Mouse (Mus musculus): ENCODE measurements around the gene Acap2. TPM values are rescaled to one million over a fixed set of nuclear protein-coding genes. Genes with fewer than 3 reads are reported as not detected.

Acap2 gene
- 4.7 and 5.5 TPM in 2 replicates for polyA plus RNA-seq (2012; rRNA removed)

DNA sequence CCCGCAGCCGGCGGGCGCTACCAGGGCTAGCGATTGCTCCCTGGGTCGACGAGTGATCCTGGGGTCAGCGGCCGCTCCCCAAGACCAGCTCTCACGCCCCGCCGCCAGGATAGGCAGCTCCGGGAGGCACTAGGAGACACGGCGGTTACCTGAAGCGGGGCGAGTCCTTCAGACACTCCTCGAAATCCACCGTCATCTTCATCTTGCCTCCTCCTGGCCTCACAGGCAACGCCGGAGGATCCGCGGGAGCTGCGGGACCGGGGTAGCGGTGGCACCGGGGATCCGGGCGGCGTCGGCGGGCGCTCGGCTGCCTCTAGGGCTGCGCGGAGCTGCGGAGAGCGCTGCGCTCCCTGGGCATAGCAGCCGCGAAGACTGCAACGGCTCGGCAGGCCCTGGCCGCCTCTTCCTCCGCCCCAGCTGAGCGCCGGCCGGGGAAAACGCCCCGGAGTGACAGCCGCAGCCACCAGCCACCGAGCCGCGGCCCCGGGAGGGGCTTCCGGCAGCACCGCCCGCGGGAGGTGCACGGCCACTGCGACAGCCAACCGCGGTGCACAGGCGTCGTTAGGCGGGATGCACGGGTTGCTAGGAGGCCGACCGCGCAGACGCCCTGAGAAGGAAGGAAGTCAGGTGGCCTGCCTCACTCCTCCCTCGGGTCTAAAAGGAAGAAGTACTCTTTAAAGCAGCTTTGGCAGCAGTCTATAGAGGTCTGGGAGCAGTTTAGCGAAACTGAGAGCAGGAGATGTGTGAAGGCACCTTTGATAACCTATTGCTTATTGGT lies at the start of gene Acap2:
Gene Acap2 (minus strand): TSS at position 456 of the 778 bp plus-strand sequence.

DNA sequence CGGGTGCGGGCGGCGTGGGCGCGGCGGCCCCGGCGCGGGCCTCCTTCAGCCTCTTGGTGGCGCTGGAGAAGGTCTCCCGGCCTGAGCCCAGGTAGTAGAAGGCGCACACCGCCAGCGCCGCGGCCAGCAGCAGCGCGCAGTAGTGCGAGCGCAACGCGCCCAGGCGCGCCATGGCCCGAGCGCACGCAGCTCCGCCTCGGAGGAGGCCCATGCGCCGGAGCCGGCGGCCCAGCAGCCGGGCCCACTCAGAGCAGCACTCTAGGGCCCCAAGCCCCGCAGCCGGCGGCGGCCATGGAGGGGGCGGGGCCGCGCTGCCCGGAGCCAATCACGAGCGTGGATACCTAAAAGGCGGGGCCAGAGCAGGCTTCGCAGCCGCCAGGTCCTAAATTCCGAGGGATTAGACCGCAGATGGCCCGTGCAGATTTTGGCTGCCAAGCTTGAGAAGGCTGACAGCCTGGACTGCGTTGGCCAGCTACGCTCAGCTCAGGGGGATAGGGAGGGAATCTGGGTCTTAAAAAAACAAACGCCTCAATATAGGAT lies 119.8 kb downstream of the Acap2 start, which contains the start of gene Xxylt1:
Gene Xxylt1 (minus strand): TSS at position 308 of the 540 bp plus-strand sequence.

Other genes with a start within 250 kb of the Acap2 start
- 1.8 and 2.1 TPM in 2 replicates for gene Xxylt1, start 119.8 kb downstream of the Acap2 start, polyA plus RNA-seq (2012; rRNA removed)
- 13.5 and 15.7 TPM in 2 replicates for gene Ppp1r2, start 74.0 kb upstream of the Acap2 start, polyA plus RNA-seq (2012; rRNA removed)
- 0.03 TPM in 1 of 2 replicates, not detected in the other for gene Apod, start 113.6 kb upstream of the Acap2 start, polyA plus RNA-seq (2012; rRNA removed)
- 79.8 and 87.6 TPM in 2 replicates for gene Bdh1, start 221.0 kb upstream of the Acap2 start, polyA plus RNA-seq (2012; rRNA removed)